Mouse (Mus musculus) ES-E14 (cell line): ENCODE results near the gene Miga2.

ENCODE experiments used
- CHD2 ChIP-seq: IDR thresholded peaks from 2 replicates; pipeline ENCODE4 v1.6.1; 2014; ENCODE audit warnings: mild to moderate bottlenecking, low read depth, low read length, inconsistent platforms
- ZNF384 ChIP-seq: IDR thresholded peaks from 2 replicates; pipeline ENCODE4 v1.6.1; 2012; ENCODE audit warnings: low read depth, low read length, inconsistent platforms

DNA sequence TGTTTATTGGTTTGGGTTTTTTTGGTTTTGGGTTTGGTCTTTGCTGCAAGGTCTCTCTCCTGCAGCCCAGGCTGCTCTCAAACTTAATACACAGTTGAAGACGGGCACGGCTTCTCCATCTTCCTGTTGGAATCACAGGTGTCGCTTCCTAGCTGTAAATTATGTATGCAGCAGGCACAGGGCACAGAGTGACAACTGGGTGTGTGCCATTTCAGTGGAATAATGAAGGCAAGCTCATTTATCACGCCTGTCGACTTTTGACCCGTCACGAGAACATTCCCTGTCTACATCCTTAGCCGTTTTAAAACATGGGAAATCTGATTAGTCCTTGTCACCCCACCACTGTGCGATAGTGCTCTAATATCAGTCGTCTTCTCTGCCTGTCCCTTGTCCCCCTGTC lies 3.4 kb upstream of the Miga2 start:
- TF ChIP-seq CHD2 (no peak), ZNF384 (no peak)
